Mouse (Mus musculus) NIH3T3 (cell line): ENCODE data around the gene Htr5b.

Experiments used
- DNase-seq: peaks from one replicate; pipeline ENCODE4 v3.0.0-alpha.2; 2012; ENCODE audit warnings: low read depth

Gene Htr5b

GRCm38 (mm10) chr1:121486803-121487202 is 41.5 kb downstream of the Htr5b start:
- no peak for DNase-seq

DNA sequence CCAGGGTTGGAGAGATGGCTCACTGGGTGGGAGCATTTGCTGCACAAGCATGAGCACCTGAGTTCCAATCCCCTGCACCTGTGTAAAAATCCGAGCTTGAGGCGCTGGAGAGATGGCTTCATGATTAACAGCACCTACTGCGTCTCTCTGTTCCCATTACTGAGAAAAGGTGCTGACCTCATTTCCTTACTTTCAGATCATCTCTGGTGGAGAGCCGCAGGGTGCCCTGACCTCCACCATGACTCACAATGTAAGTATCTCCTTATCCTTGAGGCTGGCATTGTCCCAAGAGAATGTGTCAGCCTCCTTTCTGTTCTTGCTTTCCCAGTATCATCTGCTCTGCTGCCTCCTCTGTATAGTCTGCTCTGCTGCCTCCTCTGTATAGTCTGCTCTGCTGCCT is 45.2 kb downstream of the Htr5b start:
- peak; percentile 69 for DNase-seq

DNA sequence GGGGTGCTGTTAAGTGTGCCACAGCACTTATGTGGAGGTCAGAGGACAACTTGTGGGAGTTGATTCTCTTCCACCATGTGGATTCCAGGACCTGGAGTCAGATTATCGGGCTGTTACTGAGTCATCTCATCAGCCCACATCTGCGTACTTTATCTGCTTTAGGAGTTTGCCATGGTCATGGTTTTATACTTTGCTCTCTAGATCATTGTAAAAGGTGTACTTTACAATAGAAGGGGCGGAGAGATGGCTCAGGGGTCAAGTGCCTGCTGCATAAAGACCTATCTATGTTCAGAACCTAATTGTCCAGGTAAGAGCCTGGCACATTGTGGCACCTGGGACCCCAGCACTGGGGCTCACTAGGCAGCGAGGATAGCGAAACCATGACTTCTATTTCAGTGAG is 48.9 kb downstream of the Htr5b start:
- no peak for DNase-seq

DNA sequence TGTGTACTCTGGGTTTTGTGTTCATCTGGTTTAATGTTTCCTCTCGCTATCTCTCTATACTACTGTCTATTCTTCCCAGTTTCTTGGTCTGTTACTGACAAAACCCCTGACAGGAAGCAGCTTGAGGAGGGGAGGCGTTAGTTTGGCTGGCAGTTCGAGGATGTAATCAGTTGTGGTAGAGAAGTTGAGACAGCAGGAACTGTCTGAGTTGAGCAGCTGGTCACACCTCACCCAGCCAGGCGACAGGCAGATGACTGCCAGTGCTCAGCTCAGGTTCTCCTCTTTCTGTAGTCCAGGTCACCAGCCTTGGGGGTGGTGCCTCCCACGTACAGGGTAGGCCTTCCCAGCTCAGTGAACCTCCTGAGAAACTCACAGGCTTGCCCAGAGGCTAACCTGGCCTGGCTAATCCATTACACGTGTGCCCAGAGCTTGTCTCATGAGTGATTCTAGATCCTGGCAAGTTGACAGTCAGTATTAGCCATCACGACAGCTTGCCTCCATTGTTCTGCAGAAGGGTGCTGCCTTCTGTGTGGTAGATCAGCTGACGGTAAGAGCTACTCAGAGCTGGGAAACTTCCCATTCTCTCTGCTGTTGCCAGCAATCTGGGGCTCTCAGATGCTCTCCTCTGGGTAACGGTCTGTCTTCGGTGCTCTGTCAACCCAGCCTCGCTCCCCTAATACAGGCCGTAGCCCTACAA is 49.8 kb downstream of the Htr5b start:
- DNase-seq, result peak; percentile 14

- no peak for DNase-seq
Observed at GRCm38 (mm10) chr1:121477716-121478115, 50.5 kb downstream of the Htr5b start.

DNA sequence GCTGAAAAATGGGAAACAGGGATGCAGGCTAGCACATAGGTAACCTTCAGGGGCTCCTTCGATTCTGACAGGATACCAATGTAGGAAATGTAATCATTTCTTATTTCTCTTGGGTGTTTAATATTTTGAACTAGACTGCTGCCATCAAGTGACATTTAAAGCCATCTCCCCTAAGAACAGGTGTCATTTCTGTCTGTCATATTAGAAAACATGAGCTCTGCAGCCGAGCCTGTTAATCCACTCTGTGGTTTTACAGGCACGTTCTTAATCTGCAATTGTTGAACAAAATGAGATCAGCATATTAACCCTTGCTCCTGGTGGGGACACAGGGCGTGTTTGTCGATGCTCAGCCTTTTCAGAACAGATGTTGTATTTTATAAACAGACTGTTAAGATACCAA is 56.8 kb downstream of the Htr5b start:
- no peak for DNase-seq

DNA sequence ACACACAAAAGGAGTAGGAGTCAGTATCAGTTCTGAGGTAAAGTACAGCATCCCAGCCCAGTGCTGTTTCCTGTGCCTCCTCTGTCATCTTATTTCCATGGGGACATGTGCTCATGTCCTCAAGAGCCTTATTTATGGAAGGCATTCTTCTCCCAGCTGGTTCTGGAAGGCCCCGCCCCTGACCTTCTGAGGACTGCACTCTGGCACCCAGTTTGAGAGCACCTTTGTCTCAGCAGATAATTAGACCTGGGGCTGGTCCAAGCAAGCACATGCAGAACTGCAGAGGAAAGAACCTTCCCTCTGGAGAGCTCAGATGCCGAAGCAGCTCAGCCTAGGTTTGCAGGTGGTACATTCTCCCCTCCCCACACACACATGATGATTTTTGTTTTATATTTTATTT is 60.0 kb downstream of the Htr5b start:
- no peak for DNase-seq

DNA sequence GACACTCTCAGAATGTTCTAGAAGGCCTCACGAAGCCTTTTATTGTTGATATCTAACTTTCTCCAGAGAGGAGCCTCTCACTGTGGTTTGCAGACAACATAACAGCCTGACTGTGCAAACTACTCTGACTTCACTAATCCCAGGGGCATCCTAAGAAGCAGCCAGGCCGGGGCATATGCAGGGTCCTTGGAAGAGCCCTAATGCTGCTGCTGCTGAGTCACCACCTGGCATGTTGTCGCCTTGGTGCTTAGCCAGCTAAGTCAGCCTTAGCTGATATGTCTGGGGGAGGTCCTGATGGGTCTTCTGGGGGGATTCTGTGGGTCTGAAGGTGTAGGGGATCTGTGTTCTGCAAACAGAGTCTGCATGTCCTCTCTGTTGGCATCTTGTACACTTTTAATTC is 62.0 kb downstream of the Htr5b start:
- DNase-seq, result peak; percentile 64

DNA sequence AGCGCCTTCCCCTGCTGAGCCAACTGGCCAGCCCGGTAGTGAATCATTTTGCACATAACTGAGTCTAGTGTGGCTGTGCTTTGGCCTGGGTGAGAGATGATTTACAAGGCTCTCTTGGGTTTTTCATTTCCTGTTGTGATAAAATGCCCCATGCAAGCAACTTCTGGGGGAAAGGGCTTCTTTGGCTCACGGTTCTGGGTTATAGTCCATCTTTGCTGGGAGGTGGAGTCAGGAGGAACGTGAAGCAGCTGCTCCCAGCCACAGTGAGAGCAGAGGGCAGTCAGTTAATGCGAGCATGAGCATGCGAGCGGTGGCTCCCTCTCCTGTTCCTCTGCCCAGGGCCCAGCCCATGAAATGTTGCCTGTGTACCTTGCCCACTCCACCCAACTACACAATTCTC is 64.5 kb downstream of the Htr5b start:
- DNase-seq, result no peak

DNA sequence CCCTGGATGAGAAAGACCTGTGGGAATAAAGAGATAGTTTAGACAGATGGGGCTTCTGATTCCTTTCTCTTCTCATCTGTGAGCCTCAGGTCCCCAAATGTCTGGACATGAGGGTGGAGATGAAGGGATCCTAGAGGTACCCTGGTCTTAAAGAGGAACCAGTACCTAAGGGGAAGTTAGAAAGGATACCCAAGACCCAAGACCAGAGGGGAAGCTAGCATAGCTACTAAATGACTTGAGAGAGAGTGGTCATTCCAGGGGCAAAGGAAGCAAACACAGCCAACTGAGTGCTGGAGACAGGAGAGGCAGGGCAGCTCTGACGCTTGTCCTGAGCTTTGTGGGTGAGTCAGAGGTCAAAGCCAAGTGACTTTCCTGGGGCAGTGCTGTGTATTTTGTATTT is 65.6 kb downstream of the Htr5b start:
- no peak for DNase-seq

DNA sequence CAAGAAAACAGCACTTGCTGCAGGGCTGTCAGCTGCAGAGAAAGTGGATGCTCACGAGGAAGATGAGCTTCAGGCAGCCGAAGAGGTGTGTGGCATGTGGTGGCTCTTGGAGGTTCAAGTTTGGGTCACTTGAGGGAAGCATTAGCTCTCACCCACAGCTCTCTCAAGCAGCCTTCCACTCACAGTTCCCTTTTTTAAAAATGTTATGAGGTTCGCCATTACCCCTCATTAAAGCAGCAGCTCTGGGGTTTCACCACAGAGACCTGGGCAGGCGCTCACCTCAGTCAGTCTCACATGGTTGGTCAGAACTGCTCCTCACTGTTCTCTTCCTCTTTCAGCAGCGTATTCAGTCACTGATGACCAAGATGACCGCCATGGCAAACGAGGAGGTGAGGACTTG is 66.4 kb downstream of the Htr5b start:
- DNase-seq, result no peak

DNA sequence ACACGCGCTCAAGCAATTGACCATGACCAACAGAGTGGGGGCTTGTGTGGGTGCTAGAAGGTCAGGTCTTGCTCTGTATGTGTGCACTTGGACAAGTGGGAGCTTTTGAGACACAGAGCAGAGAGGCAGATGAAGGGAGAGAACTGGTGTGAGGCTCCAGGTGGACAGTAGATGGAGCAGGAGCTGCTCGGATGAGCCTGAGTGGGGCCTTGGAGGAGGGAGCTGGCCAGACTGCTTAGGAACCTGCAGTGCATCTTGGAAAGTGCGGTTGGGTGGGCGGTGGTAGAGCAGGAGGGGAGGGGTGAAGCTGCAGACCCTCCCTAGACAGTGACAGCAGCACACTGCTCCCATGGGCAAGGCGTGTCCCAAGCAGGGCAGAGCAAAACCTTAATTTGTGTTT is 68.2 kb downstream of the Htr5b start:
- no peak for DNase-seq
